Mouse (Mus musculus) heart, adult 8-10 months (tissue): Measurements from ENCODE around the gene Lrrc27. TPM values are rescaled to one million over a fixed set of nuclear protein-coding genes. Genes with fewer than 3 reads are reported as not detected.

Experiments used
- DNase-seq: peaks from one replicate; pipeline ENCODE4 v3.0.0; 2022; ENCODE audit warnings: low spot score
- total RNA-seq, 4 experiments: library from RNA; stranded (reverse); gene quantifications; 2 replicates each; pipeline ENCODE4 v1.2.4; 2022

The Lrrc27 gene
- total RNA-seq, 4 experiments from 2014 or later = 15.6 to 18.8 (median 16.4) TPM

GRCm38 (mm10) chr7:139214596-139215340 lies 2.0 kb downstream of the Lrrc27 start:
- DNase-seq = no peak

GRCm38 (mm10) chr7:139215516-139215915 lies 2.7 kb downstream of the Lrrc27 start:
- DNase-seq = no peak

- DNase-seq = no peak
These were observed 3.2 kb downstream of the Lrrc27 start for GRCm38 (mm10) chr7:139215946-139216345.

GRCm38 (mm10) chr7:139216464-139216863 lies 3.7 kb downstream of the Lrrc27 start:
- no peak for DNase-seq

- no peak for DNase-seq
These were observed 4.3 kb downstream of the Lrrc27 start for GRCm38 (mm10) chr7:139217046-139217445.

GRCm38 (mm10) chr7:139218641-139219415 lies 6.0 kb downstream of the Lrrc27 start:
- no peak for DNase-seq

- no peak for DNase-seq
These were observed 6.7 kb downstream of the Lrrc27 start for GRCm38 (mm10) chr7:139219486-139219885.

- DNase-seq = peak; percentile 57
These were observed 7.5 kb downstream of the Lrrc27 start for GRCm38 (mm10) chr7:139220303-139220702.

- DNase-seq = no peak
These were observed 8.3 kb downstream of the Lrrc27 start for GRCm38 (mm10) chr7:139221072-139221471.

GRCm38 (mm10) chr7:139221856-139222255 lies 9.1 kb downstream of the Lrrc27 start:
- DNase-seq = no peak

- DNase-seq = no peak
These were observed 9.6 kb downstream of the Lrrc27 start for GRCm38 (mm10) chr7:139222341-139222740.

GRCm38 (mm10) chr7:139224070-139224469 lies 11.3 kb downstream of the Lrrc27 start:
- DNase-seq = no peak

- DNase-seq = no peak
These were observed 11.9 kb downstream of the Lrrc27 start for GRCm38 (mm10) chr7:139224725-139225124.

- no peak for DNase-seq
These were observed 13.6 kb downstream of the Lrrc27 start for GRCm38 (mm10) chr7:139226416-139226815.

GRCm38 (mm10) chr7:139228447-139229171 lies 15.8 kb downstream of the Lrrc27 start:
- peak; percentile 55 for DNase-seq

- DNase-seq = no peak
These were observed 17.0 kb downstream of the Lrrc27 start for GRCm38 (mm10) chr7:139229837-139230236.

GRCm38 (mm10) chr7:139230241-139230640 lies 17.5 kb downstream of the Lrrc27 start:
- no peak for DNase-seq

GRCm38 (mm10) chr7:139233714-139234113 lies 20.9 kb downstream of the Lrrc27 start:
- peak; percentile 88 for DNase-seq

- DNase-seq = peak; percentile 51
These were observed 21.8 kb downstream of the Lrrc27 start for GRCm38 (mm10) chr7:139234426-139235188.

GRCm38 (mm10) chr7:139235651-139236358 lies 23.0 kb downstream of the Lrrc27 start:
- peak; percentile 49 for DNase-seq

- DNase-seq = no peak
These were observed 26.6 kb downstream of the Lrrc27 start for GRCm38 (mm10) chr7:139239432-139239831.
